24 mouse cellular contexts compared by ENCODE assay signal in the genomic region with DNA sequence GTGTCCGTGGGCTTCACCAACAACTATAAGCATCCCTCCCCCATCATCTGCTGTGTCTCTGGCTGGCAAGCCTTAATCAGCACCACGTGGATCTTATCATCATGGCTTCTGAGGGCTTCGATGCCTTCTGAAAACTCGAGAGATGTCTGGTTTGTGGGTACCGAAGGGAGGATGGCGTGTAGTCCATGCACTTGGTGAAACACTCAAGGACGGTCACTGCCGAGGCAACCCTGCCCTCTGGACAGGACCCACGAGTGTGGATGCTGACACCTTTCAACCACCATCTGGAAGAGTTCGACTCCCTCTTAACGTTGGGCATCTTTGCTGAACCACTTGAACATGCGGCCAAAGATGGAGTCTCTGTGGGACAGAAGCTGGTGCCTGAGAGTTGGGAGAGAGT. TPM values are rescaled to one million over a fixed set of nuclear protein-coding genes. Genes with fewer than 3 reads are reported as not detected.
"Had no signal": no experiment of that assay in that cellular context is flagged by ENCODE, and none has a peak within 500 bp of the region (broad histone marks: within the 10 kb centered on the region; RNA-seq: fewer than 3 reads in every experiment).

No protein-coding gene starts in this region.

- H3K27ac ChIP-seq: midbrain, embryonic 10.5 days; neural tube, embryonic 13.5 days; neural tube, embryonic 15.5 days had no signal

- ATAC-seq: midbrain, embryonic 16.5 days had no signal

- H3K9me3 ChIP-seq: midbrain, embryonic 10.5 days; neural tube, embryonic 13.5 days; neural tube, embryonic 15.5 days had no signal

- DNase-seq: lung, adult 18-20 months; lung, embryonic 14.5 days; lung, postnatal 10 days; lung, postnatal 4 days; midbrain, embryonic 14.5 days; retina, postnatal 1 day; right cerebral cortex, adult 18-20 months; right cerebral cortex, postnatal 25 days; right cerebral cortex, postnatal 4 days; spleen, adult 18-20 months; thymus, adult 18-20 months; thymus, postnatal 14 days; thymus, postnatal 36 days had no signal

- H3K36me3 ChIP-seq: neural tube, embryonic 13.5 days; neural tube, embryonic 15.5 days had no signal

- H3K9ac ChIP-seq: lung, embryonic 14.5 days; neural tube, embryonic 13.5 days; neural tube, embryonic 15.5 days had no signal

- H3K4me2 ChIP-seq: lung, embryonic 14.5 days; neural tube, embryonic 13.5 days; neural tube, embryonic 15.5 days had no signal

- H3K4me3 ChIP-seq: midbrain, embryonic 10.5 days; myocyte; neural tube, embryonic 13.5 days; neural tube, embryonic 15.5 days had no signal

- H3K27me3 ChIP-seq: neural tube, embryonic 13.5 days; neural tube, embryonic 15.5 days had no signal

RNA-seq across cellular contexts. Expression of gene Muc3, which starts 38.3 kb away (rescaled TPM):
- total RNA-seq: megakaryocyte, adult 5-6 weeks; megakaryocyte-erythroid progenitor cell, adult 5-6 weeks had no signal
- polyA plus RNA-seq: liver, embryonic 16.5 days; lung, embryonic 14.5 days; lung, embryonic 16.5 days; midbrain, embryonic 10.5 days; midbrain, embryonic 14.5 days; midbrain, embryonic 16.5 days; myocyte; neural tube, embryonic 11.5 days; neural tube, embryonic 13.5 days; neural tube, embryonic 15.5 days; stomach, embryonic 14.5 days had no signal

RNA-seq across cellular contexts. Expression of gene Serpine1, which starts 38.8 kb away (rescaled TPM):
- total RNA-seq: megakaryocyte, adult 5-6 weeks had no signal
- polyA plus RNA-seq: neural tube, embryonic 11.5 days had no signal
